Mouse (Mus musculus) ES-E14 (cell line): ENCODE results near the gene Tpsb2.

Source experiments
- CHD2 ChIP-seq: IDR thresholded peaks from 2 replicates; pipeline ENCODE4 v1.6.1; 2014; ENCODE audit warnings: mild to moderate bottlenecking, low read depth, low read length, inconsistent platforms
- ZNF384 ChIP-seq: IDR thresholded peaks from 2 replicates; pipeline ENCODE4 v1.6.1; 2012; ENCODE audit warnings: low read depth, low read length, inconsistent platforms

- TF ChIP-seq ZNF384 (no peak), CHD2 (no peak)
Measured at GRCm38 (mm10) chr17:25408302-25408999, 42.3 kb downstream of the Tpsb2 start.
